Mouse (Mus musculus) layer of hippocampus, adult 9-11 months (tissue): ENCODE data around the gene Cdk14.
"Not testable (repeated sequence)": the region's sequence is repeated elsewhere in the genome, so short reads cannot be mapped to it uniquely, and the experiment has no call there.

Experiments used
- DNase-seq: peaks from one replicate; pipeline ENCODE4 v3.0.0; 2022

The Cdk14 gene

DNA sequence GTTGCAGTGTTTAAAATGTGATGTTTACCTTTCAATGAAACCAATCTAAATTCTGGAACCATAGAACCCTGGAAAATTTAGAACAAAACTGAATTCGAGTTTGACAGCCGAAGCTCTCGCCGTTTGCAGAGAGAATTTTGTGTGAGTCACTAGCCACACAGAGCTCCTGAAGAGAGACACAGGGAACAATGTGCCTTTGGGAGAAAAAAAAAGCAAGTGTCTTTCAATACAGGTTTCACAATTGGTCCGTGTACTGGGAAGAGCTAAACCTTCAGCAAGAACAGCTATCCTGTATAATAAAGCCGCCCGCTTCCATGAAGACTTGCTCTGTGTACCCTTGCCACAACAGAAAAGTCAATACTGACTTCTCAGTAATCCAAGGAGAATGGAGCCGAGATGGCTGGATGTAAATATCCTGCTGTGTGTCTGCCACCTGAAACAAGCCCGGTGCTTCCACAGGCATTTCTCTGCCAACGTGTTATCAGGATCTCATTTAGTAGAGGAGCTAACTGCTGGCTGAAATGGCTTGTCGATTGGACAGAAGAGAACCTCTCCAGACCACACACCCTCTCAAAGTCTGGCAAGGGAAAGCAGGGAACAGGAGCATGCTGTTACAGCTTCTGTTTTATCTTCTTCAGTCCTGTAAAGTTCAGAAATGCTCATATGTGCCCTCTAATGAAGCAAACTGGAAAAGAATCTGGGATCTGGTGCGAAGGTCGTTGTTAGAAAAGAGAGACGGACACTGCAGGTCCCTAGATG, 159.0 kb downstream of the Cdk14 start:
- DNase-seq = no peak

- DNase-seq = no peak
Measured at GRCm38 (mm10) chr5:5260309-5260708, 159.8 kb downstream of the Cdk14 start.

DNA sequence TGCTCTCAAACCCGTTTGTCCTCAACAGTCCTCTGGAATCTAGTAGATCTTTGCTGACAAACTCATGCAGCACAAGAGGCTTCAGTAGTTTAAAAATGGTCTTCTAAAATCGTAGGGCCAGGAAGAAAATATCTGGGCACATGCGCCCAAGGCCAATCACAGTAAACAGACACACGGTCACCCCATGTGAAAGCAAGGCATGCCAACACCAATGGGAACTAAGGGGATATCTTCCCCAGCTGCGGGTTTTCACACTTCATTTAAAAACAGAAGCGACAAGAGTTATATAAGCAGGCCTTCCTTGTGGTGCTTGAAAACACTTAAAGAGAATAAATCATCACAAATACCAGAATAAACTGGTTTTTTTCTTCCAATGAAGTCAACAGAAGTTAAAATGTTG, 165.7 kb downstream of the Cdk14 start:
- no peak for DNase-seq

GRCm38 (mm10) chr5:5253177-5253576, 166.9 kb downstream of the Cdk14 start:
- no peak for DNase-seq

- DNase-seq = no peak
Measured at GRCm38 (mm10) chr5:5247671-5248070, 172.4 kb downstream of the Cdk14 start.

GRCm38 (mm10) chr5:5246534-5247175, 173.5 kb downstream of the Cdk14 start:
- DNase-seq = no peak

GRCm38 (mm10) chr5:5245182-5245581, 174.9 kb downstream of the Cdk14 start:
- DNase-seq = no peak

DNA sequence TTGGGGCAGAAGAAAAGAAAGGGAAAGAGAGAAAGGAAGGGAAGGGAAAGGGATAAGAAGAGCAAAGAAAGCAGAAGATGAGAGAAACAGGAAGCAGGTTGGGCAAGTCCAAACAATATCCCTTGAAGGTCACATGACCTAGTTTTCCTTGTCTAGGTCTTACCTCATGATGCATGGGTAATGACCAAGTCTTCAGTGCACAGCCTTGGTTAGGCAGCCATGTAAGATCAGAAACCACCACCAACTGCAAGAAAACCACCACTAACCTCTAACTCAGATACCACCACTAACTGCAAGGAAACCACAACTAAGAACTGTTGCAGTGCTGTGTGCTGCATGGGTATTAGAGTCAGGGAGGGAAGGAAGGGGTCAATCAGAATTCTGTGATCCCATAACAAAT, 176.5 kb downstream of the Cdk14 start:
- no peak for DNase-seq

DNA sequence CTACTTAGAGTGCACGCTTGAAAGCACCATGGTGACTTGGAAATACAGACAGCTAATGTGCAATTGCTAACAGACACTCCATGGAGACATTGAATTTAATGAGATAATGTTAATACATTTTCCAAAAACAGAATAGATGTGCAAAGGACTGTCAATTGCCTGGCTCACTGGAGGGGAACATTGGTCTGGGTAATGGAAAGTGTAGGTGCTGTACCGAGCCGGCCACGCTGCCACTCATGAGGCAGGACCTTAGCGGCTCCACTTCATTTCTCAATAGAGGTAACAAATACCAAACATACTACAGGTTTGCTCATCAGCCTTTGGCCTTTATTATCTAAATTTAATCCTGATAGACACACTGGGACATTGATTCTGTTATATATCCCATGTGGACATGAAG, 177.4 kb downstream of the Cdk14 start:
- no peak for DNase-seq

DNA sequence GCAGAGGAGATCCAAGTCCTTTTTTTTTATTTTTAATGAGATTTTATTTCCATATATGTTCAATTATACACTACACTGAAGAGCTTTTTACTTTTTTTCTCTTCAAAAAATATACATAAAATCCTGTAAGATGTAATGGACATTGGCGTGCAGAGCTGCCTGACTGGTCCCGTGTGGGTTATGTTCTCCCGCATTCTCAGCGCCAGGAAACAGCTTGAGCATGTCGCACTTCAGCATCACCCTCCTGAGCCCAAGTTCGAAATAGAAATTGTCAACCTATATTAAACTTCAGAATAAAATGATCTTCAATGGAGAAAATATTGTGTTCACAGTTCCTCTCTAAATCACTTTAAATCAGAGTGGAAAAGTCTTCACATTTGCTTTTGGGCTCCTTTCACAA, 179.0 kb downstream of the Cdk14 start:
- DNase-seq = no peak

- DNase-seq = no peak
Measured at GRCm38 (mm10) chr5:5240121-5240520, 180.0 kb downstream of the Cdk14 start.

DNA sequence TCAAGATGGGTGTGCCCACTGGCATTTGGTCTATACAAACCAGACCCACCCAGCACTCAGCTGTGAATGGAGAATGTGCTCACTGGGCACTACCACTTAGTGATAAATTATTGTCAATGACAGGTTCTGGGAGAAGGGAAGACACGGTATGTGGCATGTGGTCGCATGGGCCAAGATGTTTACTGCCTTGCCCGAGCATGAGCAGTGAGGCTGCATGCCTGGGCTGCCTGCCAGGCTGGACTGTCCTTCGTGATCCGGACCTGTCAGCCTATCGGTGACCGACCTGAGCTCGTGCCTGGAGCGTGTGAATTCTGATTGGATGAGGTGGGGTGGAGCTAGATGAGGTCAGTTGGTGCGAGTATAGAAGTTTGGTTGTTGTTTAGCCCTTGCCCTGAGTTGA, 185.2 kb downstream of the Cdk14 start:
- not testable (repeated sequence) for DNase-seq

- DNase-seq = peak; percentile 40
Measured at GRCm38 (mm10) chr5:5226966-5227365, 193.1 kb downstream of the Cdk14 start.

- no peak for DNase-seq
Measured at GRCm38 (mm10) chr5:5211780-5212135, 208.4 kb downstream of the Cdk14 start.

GRCm38 (mm10) chr5:5211034-5211779, 208.9 kb downstream of the Cdk14 start:
- no peak for DNase-seq

GRCm38 (mm10) chr5:5208016-5208415, 212.1 kb downstream of the Cdk14 start:
- peak; percentile 38 for DNase-seq

- no peak for DNase-seq
Measured at GRCm38 (mm10) chr5:5206012-5206411, 214.1 kb downstream of the Cdk14 start.

- no peak for DNase-seq
Measured at GRCm38 (mm10) chr5:5194562-5195221, 225.4 kb downstream of the Cdk14 start.

- no peak for DNase-seq
Measured at GRCm38 (mm10) chr5:5189590-5189989, 230.5 kb downstream of the Cdk14 start.

DNA sequence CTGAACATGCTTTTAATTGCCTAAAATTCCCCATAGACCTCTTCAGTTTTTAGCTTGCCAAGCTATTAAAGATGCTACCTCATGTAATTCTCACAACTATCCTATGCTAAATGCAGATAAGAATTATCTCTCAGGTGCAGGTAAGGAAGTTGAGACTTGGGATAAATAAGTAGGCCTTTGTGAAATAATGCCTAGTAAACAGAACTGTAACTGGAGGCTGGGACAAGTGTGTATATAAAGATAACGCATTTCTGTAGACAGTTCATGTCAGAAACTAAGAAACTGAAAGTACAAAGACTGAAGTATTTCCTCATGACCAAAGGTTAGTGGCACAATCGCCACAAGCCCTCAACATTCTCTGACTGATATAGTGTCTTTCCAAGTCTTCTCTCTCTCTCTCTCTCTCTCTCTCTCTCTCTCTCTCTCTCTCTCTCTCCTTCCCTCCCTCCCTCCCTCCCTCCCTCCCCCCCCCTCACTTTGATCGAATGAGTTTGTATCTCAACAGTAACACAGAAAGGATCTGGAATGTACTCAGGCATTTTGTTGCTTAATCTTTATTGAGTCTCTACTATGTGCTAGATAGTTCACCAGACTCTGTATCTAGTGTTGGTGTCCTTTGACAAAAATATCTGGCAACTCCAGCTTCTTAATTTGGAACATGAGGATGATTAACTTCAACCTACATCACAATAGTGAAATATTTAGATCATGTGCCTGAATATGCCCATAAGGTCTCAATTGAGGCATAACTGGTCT, 233.9 kb downstream of the Cdk14 start:
- no peak for DNase-seq

DNA sequence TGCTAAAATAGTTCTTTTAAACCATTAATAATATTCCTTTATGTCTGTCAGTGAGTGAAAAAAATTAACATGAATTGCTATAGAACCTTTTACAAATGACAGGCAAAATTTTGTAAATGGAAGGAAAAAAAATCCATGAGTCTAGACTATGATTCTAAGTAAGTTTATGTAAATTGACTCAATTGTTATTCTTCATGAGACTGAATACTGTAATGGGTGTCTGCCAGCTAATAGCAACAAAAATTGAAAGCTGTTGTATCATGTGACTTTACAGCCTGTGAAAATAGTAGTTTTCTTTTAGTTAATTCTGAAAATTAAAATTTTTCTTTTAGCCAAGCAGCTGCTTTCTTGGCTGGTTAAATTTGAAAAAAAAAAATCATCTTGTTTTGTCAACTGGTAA, 234.6 kb downstream of the Cdk14 start:
- DNase-seq = no peak

DNA sequence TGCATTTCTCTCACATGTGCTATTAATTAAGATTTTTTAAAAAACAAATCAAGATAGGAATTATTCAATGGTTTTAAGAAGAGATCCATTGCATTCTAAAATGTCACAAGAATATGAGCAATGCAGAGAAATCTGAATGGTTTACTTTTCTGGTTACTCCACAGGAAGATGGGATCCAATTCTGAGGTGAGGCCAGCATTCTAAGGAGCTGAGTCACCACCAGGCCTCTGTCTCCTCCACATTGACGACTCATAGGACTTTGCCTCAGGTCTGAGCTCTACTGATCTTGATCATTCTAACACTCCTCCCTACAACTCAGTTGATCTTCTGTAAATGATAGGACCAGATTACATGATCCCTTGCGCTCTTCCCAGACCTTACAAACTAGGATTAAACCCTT, 239.4 kb downstream of the Cdk14 start:
- DNase-seq = no peak

- DNase-seq = no peak
Measured at GRCm38 (mm10) chr5:5180311-5180710, 239.8 kb downstream of the Cdk14 start.
